Mouse (Mus musculus) CD4-positive, CD25-positive, alpha-beta regulatory T cell, adult 2 months (primary cell): Measurements from ENCODE around the gene Zfp811.
"Not testable (repeated sequence)": the region's sequence is repeated elsewhere in the genome, so short reads cannot be mapped to it uniquely, and the experiment has no call there.

ENCODE experiments used
- DNase-seq: peaks from one replicate; pipeline ENCODE4 v3.0.0-alpha.2; 2012; ENCODE audit warnings: low read depth, low spot score

Gene Zfp811

GRCm38 (mm10) chr17:32809544-32810374, at the start of gene Zfp811:
Gene Zfp811 (minus strand): TSS chr17:32809931.
- no peak for DNase-seq

- not testable (repeated sequence) for DNase-seq
Measured at GRCm38 (mm10) chr17:32856713-32857112, 47.0 kb upstream of the Zfp811 start.

DNA sequence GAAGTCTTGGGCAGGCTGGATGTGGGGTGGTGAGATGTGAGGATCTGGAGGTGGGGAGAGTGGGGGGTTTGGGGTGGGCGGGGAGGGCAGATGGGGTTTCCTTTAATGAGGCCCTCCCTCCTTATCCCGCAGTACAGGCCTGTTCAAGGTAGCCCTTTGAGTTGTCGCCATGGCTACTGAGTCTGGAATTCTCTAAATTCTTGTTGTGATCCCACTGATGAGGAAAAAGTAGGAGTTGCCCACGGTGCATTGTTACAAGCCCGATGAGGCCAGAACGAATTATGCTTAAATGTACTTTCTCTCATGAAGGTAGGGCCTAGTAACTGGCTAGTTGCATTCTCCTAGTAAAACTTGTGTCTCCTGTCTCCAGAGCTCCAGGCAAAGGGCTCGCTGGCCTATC, 41.9 kb upstream of the Zfp811 start:
- DNase-seq: no peak

DNA sequence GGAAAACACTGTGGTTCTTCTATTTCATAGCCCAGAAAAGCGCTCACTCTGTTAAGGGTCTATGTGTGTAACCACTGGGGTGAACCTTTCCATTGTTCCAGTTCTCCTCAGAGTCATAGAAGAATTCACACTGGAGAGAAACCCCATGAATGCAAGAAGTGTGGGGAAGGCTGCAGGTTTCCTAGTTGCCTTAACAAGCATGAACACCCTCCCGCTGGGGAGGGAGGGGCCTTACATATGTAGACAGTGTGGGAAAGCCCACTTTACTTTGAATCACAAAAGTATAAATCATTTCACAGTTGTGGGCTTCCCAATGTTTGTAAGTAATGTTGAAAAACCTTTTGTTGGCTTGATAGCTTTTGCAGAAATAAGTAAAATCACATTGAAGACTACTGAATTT, 31.7 kb upstream of the Zfp811 start:
- no peak for DNase-seq

DNA sequence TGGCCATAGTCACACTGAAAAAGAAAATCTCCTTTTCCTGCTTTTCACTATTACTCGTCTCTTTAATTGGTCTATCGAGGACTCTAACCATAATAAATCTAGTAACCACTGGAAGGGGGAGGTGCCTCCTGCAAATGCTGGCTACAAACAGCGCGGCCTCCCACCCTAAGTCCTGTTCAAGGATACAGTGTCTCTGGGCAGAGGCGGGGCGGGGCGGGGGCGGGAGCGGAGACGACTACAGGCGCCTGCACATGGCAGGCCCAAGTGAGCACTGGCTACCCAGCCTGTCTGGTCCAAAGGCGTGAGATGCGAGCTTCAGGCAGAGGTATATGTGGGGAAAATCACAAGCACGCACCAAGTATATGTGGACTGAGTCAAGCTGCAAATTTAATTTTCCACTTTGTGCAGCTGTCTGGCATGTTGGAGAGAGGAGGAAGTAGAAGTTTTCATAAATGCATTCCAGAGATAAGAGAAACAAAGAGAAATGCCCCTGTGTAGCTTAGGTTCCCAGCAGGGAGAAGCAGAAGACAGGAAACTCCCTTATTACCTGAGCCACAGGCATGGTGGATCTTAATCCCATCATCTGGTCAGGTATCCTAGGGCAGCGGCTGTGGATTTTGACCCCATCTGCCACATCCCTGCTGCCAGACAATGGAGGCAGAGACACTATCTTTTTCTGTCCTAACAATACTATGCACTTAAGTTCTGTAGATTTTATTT, 29.5 kb upstream of the Zfp811 start:
- no peak for DNase-seq

GRCm38 (mm10) chr17:32830418-32830782, 20.7 kb upstream of the Zfp811 start:
- no peak for DNase-seq

- peak; percentile 87 for DNase-seq
Measured at GRCm38 (mm10) chr17:32829540-32830417, 20.0 kb upstream of the Zfp811 start, which contains the start of gene Zfp799. Gene Zfp799 (minus strand): TSS chr17:32830261.

DNA sequence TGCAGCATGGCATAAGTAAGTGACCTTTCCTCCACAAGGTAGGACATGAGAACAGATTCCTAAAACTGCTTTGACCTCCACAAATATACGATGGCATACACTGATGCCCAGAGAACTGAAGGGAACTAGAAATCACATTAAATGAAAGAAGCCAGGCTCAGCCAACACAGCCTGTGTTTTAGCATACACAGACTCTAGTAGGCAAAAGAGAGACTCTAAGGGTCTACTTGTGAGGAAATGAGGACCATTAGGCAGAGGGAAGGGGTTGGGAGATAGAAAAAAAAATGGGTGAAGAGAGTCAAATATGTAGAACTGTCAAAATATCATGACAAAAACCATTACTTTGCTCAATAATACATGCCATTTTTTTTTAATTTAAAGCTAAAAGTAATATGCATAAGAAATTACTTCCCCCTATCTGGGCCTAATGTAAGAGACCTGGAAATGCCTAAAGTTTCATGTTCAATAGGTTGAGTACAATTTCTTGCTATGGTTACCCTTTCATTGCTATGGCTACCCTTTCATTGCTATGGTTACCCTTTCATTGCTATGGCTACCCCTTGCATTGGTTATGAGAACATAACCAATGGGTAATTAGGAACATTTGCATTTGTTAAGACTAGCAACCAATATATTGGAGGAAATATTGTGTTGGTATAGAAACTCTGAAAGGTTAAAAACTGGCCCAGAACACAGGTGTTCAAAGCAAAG, 6.5 kb upstream of the Zfp811 start:
- no peak for DNase-seq

DNA sequence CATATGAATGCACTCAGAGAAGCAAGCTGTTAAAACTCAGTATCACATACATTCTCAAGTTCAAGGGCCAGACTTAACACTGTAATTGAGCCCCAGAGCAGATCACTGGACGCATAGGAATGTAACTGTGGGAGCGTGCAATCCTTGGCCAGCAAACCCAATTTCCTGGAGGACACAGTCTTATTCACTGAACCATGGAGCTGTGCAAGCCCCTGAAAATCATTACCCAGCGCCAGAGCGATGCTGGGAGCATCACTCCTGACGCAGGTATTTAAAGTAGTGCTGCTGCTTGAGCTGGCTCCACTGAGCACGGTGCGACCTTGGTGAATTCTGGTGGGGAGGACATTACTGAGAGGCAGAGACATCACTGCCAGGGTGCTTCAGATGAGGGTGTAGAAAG, 4.4 kb upstream of the Zfp811 start:
- no peak for DNase-seq

DNA sequence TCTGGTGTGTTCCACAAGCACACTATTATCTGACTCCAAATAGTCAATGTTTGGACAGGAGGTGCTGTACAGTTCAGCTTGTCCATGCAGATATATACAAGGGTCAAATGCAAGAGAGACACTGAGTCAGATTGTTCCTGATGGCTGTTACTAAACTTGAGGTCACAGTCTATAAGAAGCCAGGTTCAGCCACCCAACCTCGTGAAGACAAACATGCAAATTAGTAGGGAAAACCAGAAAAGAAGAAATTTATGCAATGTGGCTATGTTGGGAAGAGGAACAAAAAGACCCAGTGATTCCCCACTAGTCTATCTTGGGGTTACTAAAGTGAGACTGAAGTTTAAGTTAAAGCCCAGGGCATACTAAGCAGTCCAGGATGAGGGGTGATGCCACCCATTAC, 917 bp upstream of the Zfp811 start:
- DNase-seq: no peak

- no peak for DNase-seq
Measured at GRCm38 (mm10) chr17:32808921-32809320, 810 bp downstream of the Zfp811 start.

DNA sequence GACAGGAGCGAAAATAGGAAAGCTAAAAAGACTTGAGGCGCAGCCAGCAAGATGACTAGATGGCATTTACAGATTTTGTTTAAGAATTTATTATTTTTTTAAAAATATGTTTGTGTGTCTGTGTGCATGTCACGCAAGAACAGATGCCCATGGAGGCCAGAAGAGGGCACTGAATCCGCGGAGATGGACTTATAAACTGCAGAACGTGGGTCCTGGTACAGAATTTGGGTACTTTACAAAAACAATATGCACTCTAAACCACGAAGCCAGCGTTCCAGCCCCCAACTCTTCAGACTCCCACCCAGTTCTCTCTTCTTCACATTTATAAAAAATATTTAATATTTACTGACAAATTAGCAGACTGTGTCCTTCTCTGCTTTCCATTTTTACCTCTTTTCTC, 20.5 kb downstream of the Zfp811 start:
- no peak for DNase-seq

- no peak for DNase-seq
Measured at GRCm38 (mm10) chr17:32788576-32788975, 21.2 kb downstream of the Zfp811 start.

DNA sequence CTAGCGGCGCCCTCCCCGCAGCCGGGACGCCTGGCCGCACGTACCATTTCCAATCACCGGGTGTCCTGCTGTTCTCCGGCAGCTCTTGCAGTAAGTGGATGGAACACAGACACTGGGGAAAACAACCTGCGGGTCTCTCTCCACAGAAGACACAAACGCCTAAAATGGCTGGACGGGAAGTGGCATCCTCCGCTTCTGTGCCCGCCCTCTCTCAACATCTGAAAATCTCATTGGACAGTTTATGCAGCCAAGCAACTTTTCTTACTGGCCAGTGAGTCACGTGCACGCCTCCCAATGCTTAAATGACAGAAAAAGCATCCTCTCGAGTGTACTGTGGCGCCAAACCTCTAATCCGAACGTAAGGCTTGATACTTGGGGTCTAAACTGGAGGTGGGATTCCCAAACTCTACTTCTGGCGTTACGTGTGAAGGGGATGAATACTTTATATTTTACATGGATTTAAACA, 21.6 kb downstream of the Zfp811 start, which contains the start of gene Zfp871:
Zfp871 (minus strand) TSS at position 194 of the 466 bp plus-strand sequence.
- peak; percentile 92 for DNase-seq

GRCm38 (mm10) chr17:32787436-32788093, 22.2 kb downstream of the Zfp811 start:
- peak; percentile 66 for DNase-seq

DNA sequence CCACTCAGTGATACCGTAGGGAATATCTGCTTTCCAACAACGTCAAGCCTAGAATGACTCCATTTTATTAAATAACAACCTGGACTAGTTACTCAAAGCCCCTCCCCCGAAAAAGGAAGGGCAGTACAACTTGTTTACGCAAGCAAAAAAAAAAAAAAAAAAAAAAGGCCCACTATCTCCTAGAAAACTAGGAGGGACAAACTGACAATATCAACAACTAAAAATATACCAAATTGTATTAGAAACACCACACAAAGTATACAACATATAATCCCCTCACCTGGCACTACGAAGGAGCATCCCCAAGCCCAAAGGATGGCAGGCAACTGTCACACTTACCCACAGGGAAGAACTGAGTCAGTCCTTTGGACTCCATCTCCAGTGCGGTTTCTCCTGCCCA, 22.8 kb downstream of the Zfp811 start:
- no peak for DNase-seq

- no peak for DNase-seq
Measured at GRCm38 (mm10) chr17:32785656-32786055, 24.1 kb downstream of the Zfp811 start.

DNA sequence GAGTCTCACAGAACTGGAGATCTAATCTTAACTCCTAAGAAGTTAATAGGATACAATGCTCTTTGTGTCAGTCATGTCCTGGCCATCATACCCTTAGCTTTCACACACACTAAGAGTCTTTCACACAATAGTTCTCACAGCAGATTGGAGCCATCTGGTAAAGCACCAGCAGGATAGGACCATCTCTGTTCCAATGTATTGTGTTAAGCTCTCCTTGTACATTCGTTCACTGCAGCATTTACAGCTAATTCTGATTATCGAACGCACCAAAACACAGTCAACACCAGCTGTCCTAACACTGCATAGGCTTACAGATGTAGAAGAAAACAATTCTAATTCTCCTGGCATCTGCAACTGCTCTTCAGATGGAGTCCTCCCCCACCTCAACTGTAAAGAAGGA, 32.2 kb downstream of the Zfp811 start:
- DNase-seq: no peak

- peak; percentile 60 for DNase-seq
Measured at GRCm38 (mm10) chr17:32771213-32771612, 38.5 kb downstream of the Zfp811 start.

GRCm38 (mm10) chr17:32766422-32766821, 43.3 kb downstream of the Zfp811 start:
- DNase-seq: no peak

GRCm38 (mm10) chr17:32757331-32757730, 52.4 kb downstream of the Zfp811 start:
- DNase-seq: no peak
